Mouse (Mus musculus) E14TG2a.4 (cell line): ENCODE measurements around the gene Ap3d1.

ENCODE experiments used
- H3K27me3 ChIP-seq: 2 replicates; pipeline ENCODE4 v1.6.1; 2014; ENCODE audit warnings: low read length, control low read depth; ENCODE audit not compliant: insufficient read depth
- H3K36me3 ChIP-seq: 2 replicates; pipeline ENCODE4 v1.6.1; 2014; ENCODE audit warnings: low read length, control low read depth; ENCODE audit not compliant: insufficient read depth
- H3K4me1 ChIP-seq: replicated peaks from 2 replicates; pipeline ENCODE4 v1.6.1; 2014; ENCODE audit warnings: low read depth, low read length, control low read depth
- H3K4me3 ChIP-seq: replicated peaks from 2 replicates; pipeline ENCODE4 v1.5.1; 2014; ENCODE audit warnings: mild to moderate bottlenecking, low read length
- H3K9me3 ChIP-seq: 2 replicates; pipeline ENCODE4 v1.6.1; 2014; ENCODE audit warnings: low read length, control low read depth
- CTCF ChIP-seq: conservative IDR thresholded peaks from 2 replicates; pipeline ENCODE4 v1.5.1; 2014; ENCODE audit warnings: low read length
- NANOG ChIP-seq: IDR thresholded peaks from 2 replicates; pipeline ENCODE4 v1.6.1; 2014; ENCODE audit warnings: borderline replicate concordance, low read length, mixed read lengths
- POU5F1 ChIP-seq: IDR thresholded peaks from 2 replicates; pipeline ENCODE4 v1.6.1; 2014; ENCODE audit warnings: low read length, borderline replicate concordance

Ap3d1 gene

DNA sequence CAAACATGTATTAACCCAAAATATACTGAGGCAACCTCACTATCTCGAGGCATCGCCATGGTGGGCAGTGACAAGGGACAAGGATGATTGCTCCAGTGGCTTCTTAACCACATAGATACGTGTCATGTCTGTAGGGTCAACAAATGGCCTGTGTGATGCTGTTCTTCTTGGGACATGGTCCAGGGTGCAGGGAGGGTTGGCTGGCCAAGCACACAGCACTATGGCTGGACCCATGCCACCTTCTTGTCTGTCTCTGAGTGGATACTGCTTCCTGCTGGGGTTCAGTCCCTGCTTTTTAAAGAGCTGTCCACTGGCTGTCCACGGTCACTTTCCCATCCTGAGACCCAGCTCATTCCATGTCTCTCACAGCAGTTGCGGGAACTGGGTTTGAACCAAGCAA, 35.1 kb upstream of the Ap3d1 start:
- Histone ChIP-seq H3K4me3 (no peak overlapping the region), H3K9me3 (no peaks in the 10 kb centered on the region), H3K27me3 (no peaks in the 10 kb centered on the region), H3K36me3 (peaks cover 100% of the 10 kb centered on the region), H3K4me1 (peaks cover 41% of the 10 kb centered on the region)
- no peak for TF ChIP-seq NANOG
- no peak for TF ChIP-seq POU5F1

DNA sequence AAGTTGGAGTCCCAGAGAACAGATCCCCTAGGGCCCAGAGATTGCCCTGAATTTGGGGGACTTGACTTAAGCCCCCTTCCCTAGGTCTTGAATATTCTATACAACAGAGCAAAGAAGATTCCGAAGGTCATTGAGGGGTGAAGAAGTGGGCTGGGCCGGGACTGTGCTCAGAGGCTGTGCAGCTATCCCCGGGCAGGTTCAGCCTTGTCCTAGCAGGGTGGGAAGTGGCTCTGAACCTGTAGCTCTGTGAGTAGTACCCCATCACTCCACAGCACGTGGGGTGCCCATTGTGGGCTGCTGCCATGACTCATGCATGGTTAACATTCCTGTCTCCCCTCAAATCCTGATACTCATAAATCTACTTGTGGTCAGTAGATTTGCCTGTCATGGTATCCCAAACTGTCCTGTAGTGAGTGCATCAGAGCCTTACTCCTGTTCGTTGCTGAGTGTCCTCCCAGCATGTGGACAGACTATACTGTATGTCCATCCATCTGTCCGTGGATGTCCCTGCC, 34.4 kb upstream of the Ap3d1 start:
- Histone ChIP-seq H3K36me3 (peaks cover 100% of the 10 kb centered on the region), H3K4me1 (peaks cover 36% of the 10 kb centered on the region), H3K27me3 (no peaks in the 10 kb centered on the region), H3K4me3 (no peak overlapping the region), H3K9me3 (no peaks in the 10 kb centered on the region)
- TF ChIP-seq NANOG, result no peak
- no peak for TF ChIP-seq POU5F1
- TF ChIP-seq CTCF, result no peak

- no peak overlapping the region for H3K4me3 ChIP-seq
- peaks cover 100% of the 10 kb centered on the region for H3K36me3 ChIP-seq
- no peaks in the 10 kb centered on the region for H3K9me3 ChIP-seq
- TF ChIP-seq NANOG (no peak), CTCF (no peak), POU5F1 (no peak)
- peaks cover 36% of the 10 kb centered on the region for H3K4me1 ChIP-seq
- no peaks in the 10 kb centered on the region for H3K27me3 ChIP-seq
These were observed 33.7 kb upstream of the Ap3d1 start for GRCm38 (mm10) chr10:80775731-80776130.

- Histone ChIP-seq H3K4me1 (peaks cover 36% of the 10 kb centered on the region), H3K9me3 (no peaks in the 10 kb centered on the region), H3K36me3 (peaks cover 100% of the 10 kb centered on the region), H3K4me3 (no peak overlapping the region), H3K27me3 (no peaks in the 10 kb centered on the region)
- no peak for TF ChIP-seq NANOG
- TF ChIP-seq CTCF, result no peak
- no peak for TF ChIP-seq POU5F1
These were observed 32.9 kb upstream of the Ap3d1 start for GRCm38 (mm10) chr10:80774981-80775380.

DNA sequence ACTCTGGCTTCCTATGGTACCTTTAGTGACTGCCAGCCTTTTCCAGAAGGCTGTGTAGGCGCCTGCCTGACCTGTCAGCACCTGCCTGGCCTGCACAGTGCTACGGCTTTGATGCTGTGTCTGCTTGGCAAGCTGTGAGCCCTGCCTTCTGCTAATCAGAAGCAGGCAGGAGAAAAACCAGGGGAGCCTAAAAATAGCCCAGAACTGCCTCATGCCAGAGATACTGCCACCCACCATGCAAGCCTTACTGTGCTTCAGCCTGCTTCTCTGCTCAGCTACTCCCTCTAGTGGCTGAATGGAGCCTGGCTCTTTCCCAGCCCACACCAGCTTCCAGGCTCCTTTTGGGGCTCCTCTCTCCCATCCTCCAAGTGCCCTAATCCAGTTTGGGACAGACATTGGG, 32.5 kb upstream of the Ap3d1 start:
- H3K4me1 ChIP-seq, result peaks cover 36% of the 10 kb centered on the region
- no peak overlapping the region for H3K4me3 ChIP-seq
- H3K36me3 ChIP-seq, result peaks cover 100% of the 10 kb centered on the region
- TF ChIP-seq CTCF (peak; percentile 95), NANOG (no peak), POU5F1 (no peak)
- H3K27me3 ChIP-seq, result no peaks in the 10 kb centered on the region
- H3K9me3 ChIP-seq, result no peaks in the 10 kb centered on the region

GRCm38 (mm10) chr10:80773816-80774215, 31.8 kb upstream of the Ap3d1 start:
- no peak overlapping the region for H3K4me3 ChIP-seq
- H3K9me3 ChIP-seq, result no peaks in the 10 kb centered on the region
- no peaks in the 10 kb centered on the region for H3K27me3 ChIP-seq
- TF ChIP-seq CTCF (no peak), POU5F1 (no peak)
- peaks cover 36% of the 10 kb centered on the region for H3K4me1 ChIP-seq
- peaks cover 100% of the 10 kb centered on the region for H3K36me3 ChIP-seq

GRCm38 (mm10) chr10:80768365-80768764, 26.3 kb upstream of the Ap3d1 start:
- Histone ChIP-seq H3K4me1 (peaks cover 45% of the 10 kb centered on the region), H3K36me3 (peaks cover 98% of the 10 kb centered on the region), H3K9me3 (no peaks in the 10 kb centered on the region), H3K27me3 (no peaks in the 10 kb centered on the region), H3K4me3 (no peak overlapping the region)
- no peak for TF ChIP-seq CTCF
- no peak for TF ChIP-seq POU5F1
- TF ChIP-seq NANOG, result no peak

DNA sequence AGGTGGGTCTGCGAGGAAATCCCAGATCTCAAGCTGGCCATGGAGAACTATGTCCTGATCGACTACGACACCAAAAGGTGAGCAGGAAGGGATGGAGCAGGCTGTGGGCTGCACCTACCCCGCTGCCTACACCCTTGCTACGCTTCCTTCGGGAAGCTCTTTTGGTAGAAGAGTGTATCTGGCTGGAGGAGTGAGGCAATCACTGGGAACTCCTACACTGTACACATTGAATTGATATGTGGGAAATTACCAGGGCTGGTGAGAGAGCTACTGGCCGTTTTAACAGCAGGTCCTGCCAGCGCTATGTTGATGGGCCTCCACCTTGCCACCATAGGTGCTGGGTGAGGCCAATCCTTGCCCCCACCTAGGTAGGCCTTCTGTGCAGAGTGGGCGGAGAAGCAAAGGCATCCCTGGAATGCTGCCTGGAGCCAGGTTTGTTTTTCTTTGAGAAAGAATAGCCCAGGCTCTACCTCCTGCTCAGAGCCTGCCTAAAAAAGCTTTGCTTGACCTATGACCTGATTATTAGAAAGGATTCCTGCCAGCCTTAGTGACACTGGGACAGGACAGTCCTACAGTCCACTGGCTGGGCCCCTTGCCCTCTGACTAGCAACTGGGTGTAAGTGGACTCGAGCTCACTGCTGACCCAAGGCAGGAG, 24.2 kb upstream of the Ap3d1 start:
- Histone ChIP-seq H3K9me3 (no peaks in the 10 kb centered on the region), H3K36me3 (peaks cover 95% of the 10 kb centered on the region), H3K4me3 (peak overlapping the region; percentile 39), H3K27me3 (no peaks in the 10 kb centered on the region), H3K4me1 (peaks cover 65% of the 10 kb centered on the region)
- TF ChIP-seq CTCF (no peak), NANOG (no peak), POU5F1 (no peak)

DNA sequence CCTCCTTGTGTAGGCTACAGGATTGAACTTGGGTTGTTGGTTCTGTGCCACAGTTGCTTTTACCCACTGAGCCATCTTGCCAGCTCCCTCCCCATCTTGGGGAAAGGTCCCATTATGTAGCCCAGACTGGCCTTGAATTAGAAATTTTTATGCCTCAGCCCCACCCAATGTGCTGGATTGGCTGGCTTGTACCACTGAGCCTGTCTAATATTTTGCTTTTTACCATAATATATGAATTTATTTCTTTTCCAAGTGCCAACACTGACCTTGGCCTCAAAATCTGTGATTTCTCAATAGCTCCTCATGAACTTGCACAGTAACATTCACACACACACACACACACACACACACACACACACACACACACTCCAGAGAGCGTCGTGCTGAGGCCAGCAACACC, 23.7 kb upstream of the Ap3d1 start:
- Histone ChIP-seq H3K27me3 (no peaks in the 10 kb centered on the region), H3K4me3 (peak overlapping the region; percentile 39; the same call in 1 of the 2 replicates), H3K9me3 (no peaks in the 10 kb centered on the region), H3K36me3 (peaks cover 93% of the 10 kb centered on the region), H3K4me1 (peaks cover 70% of the 10 kb centered on the region)
- no peak for TF ChIP-seq POU5F1
- TF ChIP-seq NANOG, result no peak
- TF ChIP-seq CTCF, result no peak
